Mouse (Mus musculus): Measurements from ENCODE around the gene Crybb2. TPM values are rescaled to one million over a fixed set of nuclear protein-coding genes. Genes with fewer than 3 reads are reported as not detected.

Crybb2 gene
- polyA plus RNA-seq (2012; ENCODE audit: low replicate concordance), result not detected in 2 replicates

DNA sequence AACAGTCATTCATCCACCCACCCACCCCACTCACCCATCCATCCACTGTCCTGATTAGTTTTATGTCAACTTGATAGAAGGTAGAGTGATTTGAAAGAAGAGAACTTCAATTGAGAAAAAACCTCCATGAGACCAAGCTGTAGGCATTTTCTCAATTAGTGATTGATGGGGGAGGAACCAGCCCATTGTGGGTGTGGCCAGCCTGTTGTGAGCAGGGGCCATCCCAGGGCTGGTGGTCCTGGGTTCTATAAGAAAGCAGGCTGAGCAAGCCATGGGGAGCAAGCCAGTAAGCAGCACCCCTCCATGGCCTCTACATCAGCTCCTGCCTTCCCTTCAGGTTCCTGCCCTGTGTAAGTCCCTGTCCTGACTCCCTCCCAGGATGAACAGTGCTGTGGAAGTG is at the start of gene Crybb2:
Crybb2 (minus strand) TSS at position 101 of the 400 bp plus-strand sequence.

DNA sequence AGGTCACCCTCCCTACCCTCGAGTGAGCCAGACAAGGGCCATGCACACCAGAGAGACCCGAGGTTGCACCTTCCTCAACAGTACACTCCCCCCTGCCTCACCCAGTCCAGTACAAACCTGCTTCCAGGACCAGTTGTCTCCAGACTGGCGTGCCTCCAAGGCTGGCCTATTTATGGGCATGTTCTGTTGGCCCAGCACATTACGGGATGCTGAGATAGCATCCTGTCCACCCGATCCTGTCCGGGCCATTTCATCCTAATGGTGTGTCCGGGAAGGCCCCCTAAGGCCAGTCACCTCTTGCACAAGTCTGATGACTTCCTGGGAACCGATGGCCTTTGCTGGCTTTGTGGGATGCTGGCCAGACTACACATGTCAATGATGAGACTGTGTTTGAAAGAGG is 11.5 kb upstream of the Crybb2 start, which contains the start of gene Crybb3:
Crybb3 (minus strand) TSS at position 146 of the 400 bp plus-strand sequence.

DNA sequence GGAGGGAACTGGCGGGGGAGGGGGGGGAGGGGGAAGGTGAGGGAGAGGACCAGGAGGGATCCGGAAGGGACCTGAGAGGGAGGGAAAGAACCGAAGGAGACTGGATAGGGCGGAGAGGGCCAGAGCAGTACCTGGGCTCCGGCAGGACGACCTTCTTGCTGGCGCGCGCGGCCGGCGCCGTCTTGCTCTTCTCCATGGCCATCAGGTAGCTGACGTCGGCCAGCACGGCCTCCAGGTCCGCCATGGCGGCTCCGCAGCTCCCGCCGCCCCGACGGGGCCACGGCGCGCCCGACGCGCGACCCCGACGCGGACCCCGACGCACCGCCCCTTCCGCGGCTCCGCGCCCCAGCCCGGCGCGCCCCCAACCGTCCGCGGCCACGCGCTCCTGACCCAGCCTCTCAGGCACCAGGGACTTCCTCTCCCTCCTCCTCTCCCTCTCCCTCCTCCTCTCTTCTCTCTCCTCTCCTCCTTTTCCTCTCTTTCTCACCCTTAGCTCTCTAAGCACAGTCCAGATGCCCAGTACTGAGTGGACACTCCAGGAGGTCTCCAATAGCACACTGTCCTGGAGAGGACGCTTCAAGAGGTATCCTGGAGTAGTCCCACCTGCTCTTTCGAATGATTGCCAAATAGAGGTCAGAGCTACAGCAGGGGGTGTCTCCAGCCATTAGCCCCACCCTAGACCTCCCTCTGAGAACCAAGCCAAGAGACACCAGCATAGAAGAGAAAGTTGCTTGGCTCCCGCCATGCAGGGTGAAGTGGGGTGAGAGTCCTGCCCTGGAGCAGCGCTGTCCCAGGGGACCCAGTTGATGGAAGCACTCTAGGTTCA is 54.5 kb downstream of the Crybb2 start, which contains the start of gene Grk3:
Grk3 (minus strand) TSS at position 556 of the 826 bp plus-strand sequence.

Other genes with a start within 250 kb of the Crybb2 start
- 0.67 and 1.1 TPM in 2 replicates for gene Myo18b, start 173.8 kb downstream of the Crybb2 start, polyA plus RNA-seq (2012; ENCODE audit: low replicate concordance)
- gene Grk3, start 54.3 kb downstream of the Crybb2 start, polyA plus RNA-seq (2012; ENCODE audit: low replicate concordance), result 0.76 and 0.87 TPM in 2 replicates
- gene Crybb3, start 11.5 kb upstream of the Crybb2 start, polyA plus RNA-seq (2012; ENCODE audit: low replicate concordance), result 3.0 and 8.5 TPM in 2 replicates
- 3.7 and 5.1 TPM in 2 replicates for gene 2900026A02Rik, start 151.1 kb upstream of the Crybb2 start, polyA plus RNA-seq (2012; ENCODE audit: low replicate concordance)
- gene Tmem211, start 156.8 kb upstream of the Crybb2 start, polyA plus RNA-seq (2012; ENCODE audit: low replicate concordance), result not detected in 2 replicates
- not detected in 2 replicates for gene Sgsm1, start 240.7 kb upstream of the Crybb2 start, polyA plus RNA-seq (2012; ENCODE audit: low replicate concordance)